Comparison of ENCODE assay signal across 20 mouse cellular contexts in the genomic region with DNA sequence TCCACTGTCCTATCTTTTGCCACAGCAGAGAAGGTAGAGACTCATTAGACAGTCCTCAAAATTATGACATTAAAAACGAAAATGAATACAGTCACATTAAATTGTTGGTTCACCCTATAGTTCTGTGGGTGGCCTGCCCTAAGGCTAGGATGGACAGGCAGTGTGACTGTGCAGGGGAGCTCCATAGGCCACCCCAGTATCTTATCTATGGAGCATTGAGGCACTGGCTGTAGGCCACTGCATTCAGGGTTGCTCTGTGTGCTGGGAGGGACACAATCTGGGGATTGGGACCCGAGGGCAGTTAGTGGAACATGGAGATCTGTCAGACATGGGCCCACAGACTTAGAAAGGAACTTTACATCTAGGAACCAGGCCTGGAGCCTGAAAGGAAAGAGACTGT. TPM values are rescaled to one million over a fixed set of nuclear protein-coding genes. Genes with fewer than 3 reads are reported as not detected.
DNase-seq lines count a peak whose midpoint lies in the region; ATAC-seq and TF ChIP-seq lines count a peak whose summit lies in the region.
"Had no signal": no experiment of that assay in that cellular context is flagged by ENCODE, and none has a peak within 500 bp of the region (broad histone marks: within the 10 kb centered on the region; RNA-seq: fewer than 3 reads in every experiment).

No protein-coding gene starts in this region.

- H3K27ac ChIP-seq in gastrocnemius, adult 2 months: peak overlapping the region; percentile 65
- no peak overlapping the region for H3K27ac ChIP-seq in neural tube, embryonic 11.5 days (ENCODE audit: low read depth, low read length)
- H3K27ac ChIP-seq: heart, embryonic 15.5 days; limb, embryonic 15.5 days had no signal

- no peaks in the 10 kb centered on the region for H3K9me3 ChIP-seq in neural tube, embryonic 11.5 days (ENCODE audit: control insufficient read depth, low read length)
- H3K9me3 ChIP-seq: heart, embryonic 15.5 days; limb, embryonic 15.5 days had no signal

- intact Hi-C loops in gastrocnemius, adult 2 months (cut with DNase I): loop anchor here (1.0 to 5.0 kb wide), 3 partner anchors 40 to 233 kb away; no protein-coding TSS in a partner anchor

- H3K4me3 ChIP-seq in gastrocnemius, adult 2 months: no peak overlapping the region
- no peak overlapping the region for H3K4me3 ChIP-seq in neural tube, embryonic 11.5 days (ENCODE audit: low read depth, low read length)
- H3K4me3 ChIP-seq: erythroblast, embryonic 14.5 days; heart, embryonic 15.5 days; limb, embryonic 15.5 days; myocyte had no signal

- no peaks in the 10 kb centered on the region; the same call in 1 of the 2 replicates for H3K4me1 ChIP-seq in neural tube, embryonic 11.5 days (ENCODE audit: control insufficient read depth, insufficient read depth, low read length)

- H3K27me3 ChIP-seq in neural tube, embryonic 11.5 days (ENCODE audit: control insufficient read depth, insufficient read depth, low read length): no peaks in the 10 kb centered on the region

- no peak for DNase-seq in gastrocnemius, adult 2 months
- DNase-seq in gastrocnemius, postnatal 25 days: no peak
- DNase-seq in neural tube, embryonic 11.5 days (ENCODE audit: low spot score): no peak
- DNase-seq in neural tube, embryonic 10.5 days (ENCODE audit: extremely low spot score, low spot score): no peak
- no peak for DNase-seq in spleen, postnatal 4 days (ENCODE audit: low spot score in 2 of 2)
- DNase-seq in layer of hippocampus, adult 11-12 months (ENCODE audit: low spot score): no peak
- DNase-seq in cerebellum, adult 11 months: no peak

- H3K9ac ChIP-seq in neural tube, embryonic 11.5 days (ENCODE audit: low read length): no peak overlapping the region
- H3K9ac ChIP-seq: heart, embryonic 15.5 days; limb, embryonic 15.5 days; liver, postnatal 0 days had no signal

- no peaks in the 10 kb centered on the region for H3K36me3 ChIP-seq in neural tube, embryonic 11.5 days (ENCODE audit: control insufficient read depth, insufficient read depth, low read length)
- H3K36me3 ChIP-seq: heart, embryonic 15.5 days; limb, embryonic 15.5 days had no signal

- peak; percentile 17; the same call in 1 of the 2 replicates for ATAC-seq in neural tube, embryonic 11.5 days (ENCODE audit: insufficient read depth, low FRiP score, low TSS enrichment)
- ATAC-seq in megakaryocyte-erythroid progenitor cell, adult 5-6 weeks (replicated peaks; ENCODE audit: low FRiP score, low TSS enrichment, poor library complexity, severe bottlenecking): 0 out of 2 replicates have a peak, but pooled peaks have one; percentile 19
- ATAC-seq: liver, postnatal 0 days had no signal

- no peak for TF ChIP-seq CTCF in gastrocnemius, adult 2 months (IDR thresholded peaks at IDR 0.05)

- no peak overlapping the region for H3K4me2 ChIP-seq in neural tube, embryonic 11.5 days (ENCODE audit: low read depth)
- H3K4me2 ChIP-seq: limb, embryonic 15.5 days had no signal

- WGBS in neural tube, embryonic 11.5 days: 29% methylated on average over 2 of the region's 2 CpGs

RNA-seq across cellular contexts. Expression of gene A630076J17Rik, which starts 3.5 kb away (rescaled TPM):
- not detected for total RNA-seq in gastrocnemius, adult 2 months (2021)
- total RNA-seq in gastrocnemius, postnatal 25 days (2021): not detected
- not detected in 2 replicates for polyA plus RNA-seq in neural tube, embryonic 11.5 days (2014; fragmentation: Nextera tagmentation; extraction: Ambion mirVana)
- not detected in 2 replicates for total RNA-seq in megakaryocyte-erythroid progenitor cell, adult 5-6 weeks (2014; fragmentation: Nextera tagmentation)
- not detected in 2 replicates for total RNA-seq in megakaryocyte-erythroid progenitor cell, adult 5-6 weeks (2017)
- total RNA-seq: adrenal gland, postnatal 4 days; granulocyte monocyte progenitor cell, adult 5-6 weeks; layer of hippocampus, adult 2 months; left cerebral cortex, adult 8-10 months had no signal
- polyA plus RNA-seq: erythroblast, embryonic 14.5 days; kidney, embryonic 16.5 days; limb, embryonic 15.5 days; myocyte; Patski had no signal

RNA-seq across cellular contexts. Expression of gene Prok1, which starts 5.6 kb away (rescaled TPM):
- total RNA-seq in gastrocnemius, adult 2 months (2021): not detected
- not detected for total RNA-seq in gastrocnemius, postnatal 25 days (2021)
- polyA plus RNA-seq in neural tube, embryonic 11.5 days (2014; fragmentation: Nextera tagmentation; extraction: Ambion mirVana): not detected in 2 replicates
- not detected in 2 replicates for total RNA-seq in megakaryocyte-erythroid progenitor cell, adult 5-6 weeks (2014; fragmentation: Nextera tagmentation)
- not detected in 2 replicates for total RNA-seq in megakaryocyte-erythroid progenitor cell, adult 5-6 weeks (2017)
- total RNA-seq: granulocyte monocyte progenitor cell, adult 5-6 weeks; layer of hippocampus, adult 2 months had no signal
- polyA plus RNA-seq: erythroblast, embryonic 14.5 days; heart, embryonic 15.5 days; Patski had no signal

RNA-seq across cellular contexts. Expression of gene Cym, which starts 12.4 kb away (rescaled TPM):
- total RNA-seq in gastrocnemius, adult 2 months (2021): not detected
- total RNA-seq in gastrocnemius, postnatal 25 days (2021): not detected
- polyA plus RNA-seq in neural tube, embryonic 11.5 days (2014; fragmentation: Nextera tagmentation; extraction: Ambion mirVana): not detected in 2 replicates
- not detected in 2 replicates for total RNA-seq in megakaryocyte-erythroid progenitor cell, adult 5-6 weeks (2014; fragmentation: Nextera tagmentation)
- not detected in 2 replicates for total RNA-seq in megakaryocyte-erythroid progenitor cell, adult 5-6 weeks (2017)
- total RNA-seq: granulocyte monocyte progenitor cell, adult 5-6 weeks; layer of hippocampus, adult 2 months had no signal
- polyA plus RNA-seq: erythroblast, embryonic 14.5 days; Patski had no signal

RNA-seq across cellular contexts. Expression of gene Lamtor5, which starts 44.7 kb away (rescaled TPM):
- 10 to 100 TPM; 57.8 to 64.8 TPM for total RNA-seq in gastrocnemius, adult 2 months (2021)
- 10 to 100 TPM; 47.5 to 55.1 TPM for total RNA-seq in gastrocnemius, postnatal 25 days (2021)
- 187 and 189 TPM in 2 replicates for polyA plus RNA-seq in neural tube, embryonic 11.5 days (2014; fragmentation: Nextera tagmentation; extraction: Ambion mirVana)
- 115 and 118 TPM in 2 replicates for total RNA-seq in megakaryocyte-erythroid progenitor cell, adult 5-6 weeks (2014; fragmentation: Nextera tagmentation)
- 39.0 and 43.0 TPM in 2 replicates for total RNA-seq in megakaryocyte-erythroid progenitor cell, adult 5-6 weeks (2017)

RNA-seq across cellular contexts. Expression of gene Kcna10, which starts 51.1 kb away (rescaled TPM):
- total RNA-seq in gastrocnemius, adult 2 months (2021): under 1 TPM in 1 of 2 experiments, not detected in 1; 0.11 TPM
- total RNA-seq in gastrocnemius, postnatal 25 days (2021): under 1 TPM in 1 of 2 experiments, not detected in 1; 0.23 TPM
- polyA plus RNA-seq in neural tube, embryonic 11.5 days (2014; fragmentation: Nextera tagmentation; extraction: Ambion mirVana): not detected in 2 replicates
- not detected in 2 replicates for total RNA-seq in megakaryocyte-erythroid progenitor cell, adult 5-6 weeks (2014; fragmentation: Nextera tagmentation)
- not detected in 2 replicates for total RNA-seq in megakaryocyte-erythroid progenitor cell, adult 5-6 weeks (2017)
- total RNA-seq: adrenal gland, postnatal 4 days; granulocyte monocyte progenitor cell, adult 5-6 weeks; layer of hippocampus, adult 2 months had no signal
- polyA plus RNA-seq: erythroblast, embryonic 14.5 days; heart, embryonic 15.5 days; kidney, embryonic 16.5 days; liver, postnatal 0 days; myocyte; Patski; thymus, postnatal 0 days had no signal
